Mouse (Mus musculus): ENCODE results near the gene Ccdc138. TPM values are rescaled to one million over a fixed set of nuclear protein-coding genes. Genes with fewer than 3 reads are reported as not detected.

Ccdc138 gene
- polyA plus RNA-seq, 1 experiment: 0.19 TPM

DNA sequence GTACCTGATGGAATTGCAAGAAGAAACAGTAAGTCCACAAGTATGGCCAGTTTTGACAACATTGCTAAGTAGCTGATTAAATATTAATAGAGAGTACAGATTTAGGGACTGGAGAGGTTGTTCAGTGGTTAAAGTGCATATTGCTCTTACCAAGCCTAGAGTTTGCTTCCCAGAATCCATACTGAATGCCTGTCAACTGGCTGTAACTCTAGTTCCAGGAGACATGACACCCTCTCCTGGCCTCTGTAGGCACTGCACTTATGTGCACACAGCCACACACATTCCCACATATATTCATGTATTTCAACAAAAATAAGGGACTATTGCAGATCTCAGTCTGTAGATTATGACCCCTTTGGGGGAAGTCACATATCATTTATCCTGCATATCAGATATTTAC lies 51.0 kb downstream of the Ccdc138 start:
- TF ChIP-seq GATA1 (IDR thresholded peaks at IDR 0.05; ENCODE audit: low read length): no peak

DNA sequence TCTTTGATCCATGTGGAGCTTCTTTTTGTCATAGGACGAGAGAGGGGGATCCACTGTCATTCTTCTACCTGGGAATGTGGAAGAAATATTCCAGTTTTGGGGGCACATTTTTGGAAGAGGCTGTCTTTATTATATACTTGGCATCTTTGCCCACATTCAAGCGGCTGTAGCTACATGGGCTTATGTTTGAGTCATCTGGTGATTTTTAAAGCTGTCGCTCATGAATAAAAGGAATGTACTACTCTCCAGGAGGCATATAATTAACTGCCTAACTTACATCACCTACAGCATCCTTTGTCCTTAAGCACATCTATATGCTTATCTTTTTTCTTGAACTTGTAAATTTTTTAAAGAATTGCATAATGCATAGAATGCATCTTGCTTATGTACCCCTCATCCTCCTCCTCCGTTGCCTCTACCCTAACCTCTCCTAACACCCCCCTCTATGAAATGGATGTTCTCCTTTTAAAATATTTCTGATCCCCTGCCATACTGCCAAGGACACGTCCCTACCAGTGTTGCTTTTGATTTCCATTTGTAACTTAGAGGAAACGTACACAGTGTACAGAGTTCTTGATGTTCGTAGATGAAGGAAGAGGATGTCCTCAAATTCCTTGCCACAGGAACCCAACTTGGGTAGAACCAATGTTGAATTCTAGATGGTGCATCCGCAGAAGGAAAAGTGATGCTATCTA lies 57.1 kb downstream of the Ccdc138 start:
- TF ChIP-seq GATA1 (IDR thresholded peaks at IDR 0.05; ENCODE audit: low read length): no peak

DNA sequence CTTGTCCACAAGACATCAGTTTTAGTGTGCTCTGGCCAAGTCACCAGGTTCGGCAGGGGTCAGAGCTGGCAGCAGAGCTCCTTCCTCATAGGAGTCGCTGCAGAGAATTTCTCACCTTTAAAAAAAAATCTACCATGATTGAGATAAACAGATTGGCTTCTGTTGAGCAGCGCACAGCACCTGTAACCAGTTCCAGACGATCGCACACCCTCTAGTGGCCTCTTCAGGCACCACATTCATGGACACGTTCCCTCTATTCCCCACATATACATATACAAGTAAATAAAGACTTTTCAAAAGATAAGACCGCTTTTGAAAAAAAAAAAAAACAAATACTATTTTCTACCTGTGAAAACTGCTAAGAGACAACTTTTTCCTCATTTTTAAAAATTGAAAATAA lies 61.4 kb downstream of the Ccdc138 start:
- TF ChIP-seq GATA1 (IDR thresholded peaks at IDR 0.05; ENCODE audit: low read length): no peak

DNA sequence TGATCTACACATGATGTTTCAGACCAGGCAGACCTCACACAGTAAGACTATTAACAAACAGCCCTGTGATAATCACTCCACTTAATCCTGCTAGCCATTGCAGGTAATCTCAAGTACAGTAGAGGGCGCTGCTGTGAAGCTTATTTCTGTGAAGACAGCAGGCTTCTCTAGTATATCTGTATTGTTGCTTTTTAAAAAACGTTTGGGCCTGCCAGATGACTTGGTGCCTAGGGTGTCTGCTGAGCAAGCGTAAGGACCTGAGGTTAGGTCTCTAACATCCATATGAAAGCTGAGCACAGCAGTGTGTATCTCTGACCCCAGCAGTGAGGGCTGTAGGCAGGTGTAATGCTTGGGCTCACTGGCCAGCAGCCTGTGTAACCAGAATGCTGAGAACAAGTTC lies 62.2 kb downstream of the Ccdc138 start:
- no peak for TF ChIP-seq GATA1 (IDR thresholded peaks at IDR 0.05; ENCODE audit: low read length)

- TF ChIP-seq GATA1 (IDR thresholded peaks at IDR 0.05; ENCODE audit: low read length): no peak
Measured at GRCm38 (mm10) chr10:58560521-58560920, 62.8 kb downstream of the Ccdc138 start.

GRCm38 (mm10) chr10:58585427-58586223 lies 87.9 kb downstream of the Ccdc138 start:
- TF ChIP-seq GATA1 (IDR thresholded peaks at IDR 0.05; ENCODE audit: low read length): no peak

GRCm38 (mm10) chr10:58594486-58594885 lies 96.7 kb downstream of the Ccdc138 start:
- no peak for TF ChIP-seq GATA1 (IDR thresholded peaks at IDR 0.05; ENCODE audit: low read length)

GRCm38 (mm10) chr10:58595197-58595596 lies 97.4 kb downstream of the Ccdc138 start:
- no peak for TF ChIP-seq GATA1 (IDR thresholded peaks at IDR 0.05; ENCODE audit: low read length)

- TF ChIP-seq GATA1 (IDR thresholded peaks at IDR 0.05; ENCODE audit: low read length): no peak
Measured at GRCm38 (mm10) chr10:58595821-58596220, 98.1 kb downstream of the Ccdc138 start.

GRCm38 (mm10) chr10:58600151-58600550 lies 102.4 kb downstream of the Ccdc138 start:
- no peak for TF ChIP-seq GATA1 (IDR thresholded peaks at IDR 0.05; ENCODE audit: low read length)

- no peak for TF ChIP-seq GATA1 (IDR thresholded peaks at IDR 0.05; ENCODE audit: low read length)
Measured at GRCm38 (mm10) chr10:58600983-58601382, 103.2 kb downstream of the Ccdc138 start.

DNA sequence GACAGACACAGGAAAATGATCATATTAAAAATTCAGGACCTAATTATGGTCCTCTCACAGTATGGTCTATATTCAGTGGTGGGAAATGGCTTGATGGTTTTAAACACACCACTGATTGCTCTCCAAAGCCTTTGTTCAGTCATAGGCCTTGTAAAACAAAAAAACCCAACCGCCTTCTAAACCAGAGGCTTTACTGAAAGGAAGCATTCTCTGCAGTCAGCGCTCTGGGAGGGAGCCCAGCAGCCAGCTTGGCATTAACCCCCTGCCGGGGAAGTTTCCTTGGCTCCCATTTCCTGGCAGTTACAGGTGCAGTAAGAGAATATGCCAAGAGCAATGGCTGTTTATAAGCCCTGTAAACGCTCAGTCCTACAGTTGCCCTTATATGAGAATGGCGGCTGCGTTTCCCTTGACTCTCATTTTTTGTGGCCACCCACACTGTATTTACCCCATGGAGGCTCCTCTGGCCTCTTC lies 103.7 kb downstream of the Ccdc138 start:
- no peak for TF ChIP-seq GATA1 (IDR thresholded peaks at IDR 0.05; ENCODE audit: low read length)

DNA sequence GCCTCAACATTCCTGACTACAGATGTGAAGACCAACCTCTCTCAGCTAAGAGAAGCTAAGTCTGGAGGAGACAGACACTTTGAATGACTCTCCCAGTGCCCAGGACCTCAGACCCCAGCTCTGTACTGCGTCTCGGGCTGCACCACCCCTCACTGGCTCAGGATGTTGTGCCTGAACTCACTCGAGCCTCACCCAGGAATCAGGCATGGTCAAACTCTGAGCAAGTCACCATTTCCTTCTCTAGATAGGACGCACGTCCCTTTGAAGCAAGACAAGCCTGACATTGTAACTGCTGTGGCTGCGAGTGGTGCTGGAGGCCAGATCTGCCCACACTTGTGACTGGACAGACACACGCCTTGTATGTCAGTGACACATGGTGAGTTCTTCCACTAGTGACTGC lies 104.2 kb downstream of the Ccdc138 start:
- TF ChIP-seq GATA1 (IDR thresholded peaks at IDR 0.05; ENCODE audit: low read length): no peak

- TF ChIP-seq GATA1 (IDR thresholded peaks at IDR 0.05; ENCODE audit: low read length): no peak
Measured at GRCm38 (mm10) chr10:58604779-58605178, 107.0 kb downstream of the Ccdc138 start.

DNA sequence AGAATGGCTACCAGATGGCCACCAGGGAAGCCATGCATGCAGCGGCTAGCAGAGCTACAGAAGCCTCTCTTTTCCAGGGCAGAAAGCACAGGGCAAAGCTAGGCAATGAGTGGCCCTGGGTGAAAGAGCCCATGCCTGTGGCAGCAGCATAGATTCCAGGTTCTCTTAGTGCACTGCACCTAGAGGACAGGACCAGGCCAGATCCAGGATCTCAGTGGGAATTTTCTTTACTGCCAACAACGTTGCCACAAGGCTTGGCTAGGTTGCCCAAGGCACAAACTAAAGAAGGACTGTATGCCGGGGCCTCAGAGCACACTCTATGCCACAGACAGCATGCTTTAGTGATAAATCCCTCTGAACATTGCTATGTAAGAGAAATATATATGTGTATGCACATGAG lies 108.6 kb downstream of the Ccdc138 start:
- TF ChIP-seq GATA1 (IDR thresholded peaks at IDR 0.05; ENCODE audit: low read length): no peak

GRCm38 (mm10) chr10:58608858-58609257 lies 111.1 kb downstream of the Ccdc138 start:
- no peak for TF ChIP-seq GATA1 (IDR thresholded peaks at IDR 0.05; ENCODE audit: low read length)

Measured in G1E-ER4 (cell line).